Mouse (Mus musculus): ENCODE measurements around the gene Ppm1h. TPM values are rescaled to one million over a fixed set of nuclear protein-coding genes. Genes with fewer than 3 reads are reported as not detected.
"Not testable (repeated sequence)": the region's sequence is repeated elsewhere in the genome, so short reads cannot be mapped to it uniquely, and the experiment has no call there.

The Ppm1h gene
- total RNA-seq, 2 experiments from 2014 or later = 2.9 to 14.8 TPM

DNA sequence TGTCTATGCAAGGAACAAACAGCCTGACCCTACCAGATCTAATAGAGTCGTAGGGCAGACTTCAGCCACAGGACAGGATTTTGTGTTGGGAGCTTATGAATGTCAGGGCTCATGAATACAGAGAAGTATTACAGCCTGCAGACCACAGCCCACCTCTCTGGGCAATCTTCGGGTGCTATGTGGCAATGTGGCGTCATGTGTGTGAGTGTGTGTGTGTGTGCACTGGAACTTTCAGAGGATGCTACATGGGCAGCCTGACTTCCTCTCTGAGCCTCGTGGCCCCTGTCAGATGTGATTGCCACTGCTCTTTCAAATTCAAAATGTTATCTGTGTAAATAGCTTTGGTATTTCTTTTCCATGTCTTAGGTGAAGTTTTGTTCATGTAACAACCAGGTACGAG is 266.3 kb downstream of the Ppm1h start:
- no peak for ATAC-seq (replicated peaks; ENCODE audit: low FRiP score, poor library complexity, severe bottlenecking)

DNA sequence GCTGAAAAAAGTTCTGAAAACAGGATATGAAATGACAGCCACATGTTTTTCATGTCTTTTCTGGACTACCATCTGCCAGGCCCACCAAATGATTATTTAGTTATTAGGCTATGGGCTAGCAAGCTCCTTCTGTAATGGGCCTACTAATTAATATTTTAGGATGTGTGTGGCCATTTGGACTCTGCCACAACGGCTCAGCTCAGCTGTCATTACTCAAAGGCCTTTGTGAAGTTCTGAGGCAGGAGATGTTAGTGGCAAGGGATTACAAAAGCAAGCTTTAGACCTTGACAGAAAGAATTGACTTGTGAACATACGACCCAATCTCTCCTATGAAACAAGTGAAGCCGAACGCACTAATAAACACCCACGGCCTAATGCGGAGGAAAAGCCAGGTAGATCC is 272.4 kb downstream of the Ppm1h start:
- ATAC-seq (replicated peaks; ENCODE audit: low FRiP score, poor library complexity, severe bottlenecking) = no peak

DNA sequence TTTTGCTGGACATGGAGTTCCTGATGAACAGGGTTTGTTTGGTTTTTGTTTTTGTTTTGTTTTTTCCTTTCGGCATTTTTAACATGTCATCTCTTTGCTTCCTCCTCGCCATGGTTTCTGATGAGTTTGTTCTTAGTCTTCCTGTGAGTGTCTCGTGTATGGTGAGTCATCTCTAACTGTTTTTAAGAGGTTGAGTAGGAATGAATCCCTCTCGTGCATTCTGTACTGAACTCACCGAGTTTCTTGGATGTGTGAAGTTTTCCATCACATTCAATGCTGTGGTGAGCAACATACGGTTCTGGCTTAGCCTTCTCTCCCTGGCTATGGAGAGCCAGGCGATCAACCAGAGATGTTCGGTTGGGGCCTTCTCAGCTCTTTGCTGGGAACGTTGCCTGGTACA is 275.0 kb downstream of the Ppm1h start:
- ATAC-seq (replicated peaks; ENCODE audit: low FRiP score, poor library complexity, severe bottlenecking) = no peak

DNA sequence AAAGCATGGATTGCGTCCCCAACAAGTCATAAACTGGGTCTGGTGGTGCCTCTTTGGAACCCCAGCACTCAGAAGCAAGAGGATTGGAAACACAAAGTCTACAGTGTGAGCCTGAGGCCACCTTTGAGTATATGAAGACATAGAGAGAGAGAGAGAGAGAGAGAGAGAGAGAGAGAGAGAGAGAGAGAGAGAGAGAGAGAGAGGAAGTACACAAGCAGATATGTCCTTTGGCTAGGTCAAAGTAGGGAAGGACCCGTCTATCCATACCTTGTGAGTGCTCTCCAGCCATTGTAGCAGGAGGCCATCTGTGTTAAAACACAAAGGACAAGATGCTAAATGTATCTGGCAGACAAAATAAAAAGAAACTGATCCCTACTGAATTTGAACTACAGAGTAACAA is 279.4 kb downstream of the Ppm1h start:
- ATAC-seq (replicated peaks; ENCODE audit: low FRiP score, poor library complexity, severe bottlenecking) = no peak

DNA sequence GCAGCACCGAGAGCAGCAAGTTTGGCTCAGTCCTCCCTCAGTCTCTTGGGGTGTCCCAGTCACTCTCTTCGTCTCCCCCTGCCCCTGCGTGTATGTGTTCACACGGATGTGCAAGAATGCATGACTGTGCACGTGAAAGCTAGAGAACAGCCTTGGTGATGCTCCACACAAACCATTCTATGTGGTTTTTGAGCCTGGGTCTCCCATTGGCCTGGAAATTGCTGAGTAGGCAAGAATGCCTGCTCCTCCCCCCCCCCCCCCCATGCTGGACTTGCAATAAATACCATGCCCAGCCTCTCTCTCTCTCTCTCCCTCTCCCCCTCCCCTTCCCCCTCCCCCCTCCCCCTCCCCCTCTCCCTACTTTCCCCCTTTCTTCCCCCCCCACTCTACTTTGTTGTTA is 280.1 kb downstream of the Ppm1h start:
- ATAC-seq (replicated peaks; ENCODE audit: low FRiP score, poor library complexity, severe bottlenecking) = no peak

DNA sequence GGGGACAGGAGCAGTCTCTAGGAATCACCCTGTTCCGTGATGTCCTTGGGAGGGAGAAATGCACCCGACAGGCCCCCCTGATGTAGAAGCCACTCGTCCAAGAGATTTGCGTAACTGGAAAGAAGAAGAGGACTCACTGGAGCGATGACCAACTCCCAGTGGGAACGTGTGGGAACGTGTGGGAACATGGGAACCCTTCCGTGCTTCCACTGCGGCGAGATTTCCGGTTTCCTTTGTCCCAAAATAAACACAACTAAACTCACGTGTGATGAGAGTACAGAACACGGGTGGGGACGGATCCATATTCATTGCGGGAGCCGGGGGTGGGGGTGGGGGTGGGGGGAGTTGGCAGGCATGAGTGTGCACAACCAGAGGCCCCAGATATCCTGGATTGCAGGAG is 281.7 kb downstream of the Ppm1h start:
- no peak for ATAC-seq (replicated peaks; ENCODE audit: low FRiP score, poor library complexity, severe bottlenecking)

DNA sequence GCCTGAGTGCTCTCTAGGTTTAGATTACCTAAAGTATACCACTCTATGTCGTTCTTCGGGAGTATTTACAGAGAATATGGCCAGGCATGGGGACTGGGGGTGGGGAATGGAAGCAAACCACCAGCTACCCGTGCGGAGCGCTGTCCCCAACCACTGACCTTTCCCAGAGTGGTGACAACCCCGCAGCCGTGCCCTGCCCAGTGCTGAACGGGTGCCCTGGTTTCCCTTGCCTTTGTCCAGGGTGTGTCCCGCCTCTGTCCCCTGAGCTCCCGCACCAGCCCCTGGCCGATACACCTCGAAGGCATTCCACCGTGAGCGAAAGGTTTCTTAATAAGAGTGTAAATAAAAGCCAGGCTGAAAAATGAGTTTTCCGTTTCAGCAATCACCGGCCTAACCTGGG is 282.2 kb downstream of the Ppm1h start:
- ATAC-seq (replicated peaks; ENCODE audit: low FRiP score, poor library complexity, severe bottlenecking) = no peak

DNA sequence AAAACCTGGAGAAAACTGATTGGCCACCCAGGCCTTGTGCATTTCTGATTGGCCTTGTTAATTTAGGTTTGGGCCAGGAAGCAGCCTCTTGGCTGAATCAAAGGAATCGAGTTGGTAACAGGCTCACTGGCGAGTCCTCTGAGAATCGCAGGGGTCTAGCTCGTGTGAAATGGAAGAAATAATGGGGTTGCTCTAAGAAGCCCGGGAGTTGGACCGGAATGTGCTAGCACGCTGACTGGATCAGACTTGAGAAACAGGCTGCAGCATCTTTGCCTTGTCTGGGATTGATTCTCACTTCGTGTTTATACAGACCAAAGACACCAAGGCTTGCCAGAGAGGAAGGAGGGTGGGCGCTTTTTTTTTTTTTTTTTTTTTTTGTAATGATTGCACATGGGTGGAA is 282.9 kb downstream of the Ppm1h start:
- no peak for ATAC-seq (replicated peaks; ENCODE audit: low FRiP score, poor library complexity, severe bottlenecking)

DNA sequence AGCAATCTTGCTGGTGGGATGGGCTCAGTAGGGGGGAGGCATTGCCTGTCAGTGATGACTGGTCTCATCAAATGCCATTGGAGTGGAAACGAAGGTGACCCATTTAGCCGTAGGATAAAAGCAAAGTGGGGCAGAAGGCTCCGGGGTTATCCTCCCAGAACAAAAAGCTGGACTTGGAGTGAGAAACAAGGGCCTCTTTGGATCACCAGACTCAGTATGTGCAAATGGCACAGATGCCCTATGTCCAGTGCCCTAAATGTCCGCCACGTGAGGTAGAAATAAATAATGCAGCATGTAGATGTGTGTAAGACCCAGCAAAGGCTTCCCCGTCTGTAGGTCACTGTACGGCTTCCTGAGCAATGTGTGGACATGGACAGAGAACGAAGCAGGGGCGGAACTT is 284.1 kb downstream of the Ppm1h start:
- ATAC-seq (replicated peaks; ENCODE audit: low FRiP score, poor library complexity, severe bottlenecking) = no peak

DNA sequence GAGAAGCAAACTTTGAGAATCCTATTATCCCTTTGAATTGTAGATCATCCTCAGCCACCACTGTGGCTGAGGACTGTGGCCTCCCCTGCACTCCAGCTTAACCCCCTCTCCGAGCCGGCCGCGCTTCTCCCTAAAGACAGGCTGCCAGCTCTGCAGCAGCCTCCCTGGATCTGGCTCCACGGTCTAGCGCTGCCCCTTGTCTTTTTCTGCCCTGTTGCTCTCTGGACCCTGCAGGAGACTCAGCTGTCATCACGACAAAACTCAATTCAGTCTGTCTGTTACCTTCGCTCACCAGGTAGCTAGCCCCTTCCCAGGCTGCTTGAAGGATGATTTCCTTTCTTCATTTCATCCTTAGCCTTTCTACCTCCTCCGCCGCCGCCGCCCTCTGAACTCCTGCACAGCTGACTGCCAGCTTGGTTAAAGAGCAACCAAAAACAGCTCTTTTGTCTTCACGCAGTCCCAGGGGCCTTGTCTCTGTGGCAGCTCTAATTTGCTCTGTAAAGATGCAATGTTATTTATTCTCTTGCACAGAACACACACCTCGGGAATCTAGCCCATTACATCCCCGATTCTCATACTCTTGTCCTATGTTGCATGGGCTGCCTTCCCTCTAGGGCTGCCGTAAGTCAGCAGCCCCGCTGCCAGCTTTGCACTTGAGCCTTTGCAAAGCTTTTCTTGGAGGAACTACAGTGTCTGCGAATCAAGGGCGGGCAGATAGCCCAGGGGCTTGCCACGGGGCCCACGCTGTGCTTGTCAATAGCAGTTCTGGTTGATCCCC is 285.1 kb downstream of the Ppm1h start:
- ATAC-seq (replicated peaks; ENCODE audit: low FRiP score, poor library complexity, severe bottlenecking) = no peak

DNA sequence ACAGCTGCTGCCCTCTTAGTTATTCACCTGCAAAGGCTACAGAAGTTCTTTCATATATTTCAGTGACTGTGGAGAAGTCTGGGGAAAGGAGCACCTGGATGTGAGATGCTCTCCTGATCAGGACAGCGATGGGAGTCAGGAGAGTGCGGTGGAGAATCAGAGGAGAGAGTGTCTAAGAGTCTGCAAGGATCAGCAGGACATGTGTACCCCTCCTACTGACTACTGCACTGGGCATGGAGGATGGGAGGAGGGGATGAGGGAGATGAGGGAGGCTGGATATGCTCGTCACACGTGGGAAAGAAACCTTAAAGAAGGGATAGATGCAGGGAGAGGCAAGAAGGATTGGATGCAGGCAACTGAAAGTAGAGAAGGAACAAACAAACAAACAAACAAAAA is 285.7 kb downstream of the Ppm1h start:
- no peak for ATAC-seq (replicated peaks; ENCODE audit: low FRiP score, poor library complexity, severe bottlenecking)

DNA sequence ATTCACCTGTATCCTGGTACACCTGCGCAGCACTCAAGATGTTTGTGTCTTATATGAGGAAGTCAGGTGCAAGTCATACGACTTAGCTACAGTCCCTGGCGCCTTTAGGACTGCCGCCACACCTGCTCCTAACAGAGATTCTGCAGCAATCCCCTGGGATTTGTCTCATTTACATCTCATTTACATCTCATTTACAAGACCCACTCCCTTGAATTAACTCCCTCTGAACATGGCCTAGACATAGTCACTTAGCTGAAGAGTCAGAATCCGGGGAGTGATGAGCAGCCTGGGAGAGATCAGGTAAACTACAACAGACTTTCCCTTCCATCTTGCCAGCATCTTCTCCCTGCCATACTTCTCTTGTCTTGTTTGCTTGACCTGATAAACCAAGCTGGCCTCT is 287.1 kb downstream of the Ppm1h start:
- ATAC-seq (replicated peaks; ENCODE audit: low FRiP score, poor library complexity, severe bottlenecking) = not testable (repeated sequence)

DNA sequence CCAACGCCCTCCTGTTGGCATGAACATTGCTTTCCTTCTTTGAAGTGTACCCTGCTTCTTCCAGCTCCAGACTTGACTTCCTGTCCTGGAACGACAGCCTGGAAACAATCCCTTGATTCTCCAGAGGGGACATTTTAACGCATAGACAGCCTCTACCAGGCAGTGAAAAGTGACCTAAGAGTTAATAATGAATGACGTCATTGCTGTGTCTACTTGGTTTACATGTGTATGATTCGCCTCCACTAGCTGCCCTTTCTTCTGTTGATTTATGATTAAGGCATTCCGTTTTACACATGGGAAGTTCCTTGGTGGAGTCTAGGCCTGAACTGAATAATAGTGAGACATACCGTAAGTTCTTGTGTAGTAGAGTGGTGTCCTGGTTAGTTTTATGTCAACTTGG is 287.9 kb downstream of the Ppm1h start:
- ATAC-seq (replicated peaks; ENCODE audit: low FRiP score, poor library complexity, severe bottlenecking) = no peak

DNA sequence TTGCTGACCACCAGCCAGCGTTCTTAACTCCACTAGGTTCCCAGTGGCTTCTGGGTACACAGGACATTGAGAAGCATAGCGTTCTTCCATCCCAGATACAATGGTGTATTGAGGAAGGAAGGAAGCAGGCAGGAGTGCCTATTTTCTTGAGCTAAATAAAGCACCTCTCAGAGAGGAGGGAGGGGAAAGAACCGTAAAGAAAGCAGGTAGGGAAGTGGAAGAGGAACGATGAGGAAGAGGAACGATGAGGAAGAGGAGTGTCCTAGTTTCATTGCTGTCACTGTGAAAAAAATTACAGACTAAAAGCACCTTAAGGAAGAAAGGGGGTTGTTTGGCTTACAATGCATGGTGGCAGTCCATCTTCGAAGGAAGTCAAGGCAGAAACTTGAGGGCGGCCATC is 291.6 kb downstream of the Ppm1h start:
- ATAC-seq (replicated peaks; ENCODE audit: low FRiP score, poor library complexity, severe bottlenecking) = no peak

DNA sequence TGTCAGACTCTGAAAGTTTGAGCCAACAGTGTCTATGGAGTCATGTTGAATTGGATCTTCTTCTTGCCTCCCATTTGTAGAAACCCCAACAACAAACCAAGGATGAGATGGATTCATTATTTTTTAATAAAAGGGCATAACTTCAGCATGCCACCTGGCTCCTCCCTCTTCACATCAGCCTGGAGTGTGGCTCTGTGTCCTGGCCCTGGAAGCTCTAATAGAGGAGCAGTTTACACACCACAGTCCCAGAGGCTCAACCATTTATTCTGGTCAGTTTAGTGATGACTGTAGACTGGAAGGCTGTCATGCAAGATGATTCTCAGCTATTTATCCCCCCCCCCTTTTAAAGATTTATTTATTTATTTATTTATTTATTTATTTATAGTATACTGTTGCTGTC is 294.7 kb downstream of the Ppm1h start:
- no peak for ATAC-seq (replicated peaks; ENCODE audit: low FRiP score, poor library complexity, severe bottlenecking)

DNA sequence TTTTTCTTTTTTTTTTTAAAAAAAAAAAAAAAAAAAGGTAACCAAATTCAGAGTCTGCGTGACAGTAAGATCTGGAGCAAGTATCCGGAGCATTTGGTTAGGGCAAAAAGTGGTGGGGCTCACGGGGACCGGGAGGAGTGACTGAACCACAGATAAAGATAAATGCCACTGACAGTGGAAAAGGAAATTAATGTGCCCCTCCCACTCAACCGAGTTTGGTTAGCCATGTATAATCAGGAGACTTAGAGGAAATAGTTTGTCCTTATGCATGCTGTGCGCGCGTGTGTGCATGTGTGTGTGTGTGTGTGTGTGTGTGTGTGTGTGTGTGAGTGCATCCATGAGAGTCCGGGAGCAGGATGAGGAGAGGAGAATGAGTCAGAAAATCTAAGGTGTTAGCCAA is 297.5 kb downstream of the Ppm1h start:
- ATAC-seq (replicated peaks; ENCODE audit: low FRiP score, poor library complexity, severe bottlenecking) = no peak

DNA sequence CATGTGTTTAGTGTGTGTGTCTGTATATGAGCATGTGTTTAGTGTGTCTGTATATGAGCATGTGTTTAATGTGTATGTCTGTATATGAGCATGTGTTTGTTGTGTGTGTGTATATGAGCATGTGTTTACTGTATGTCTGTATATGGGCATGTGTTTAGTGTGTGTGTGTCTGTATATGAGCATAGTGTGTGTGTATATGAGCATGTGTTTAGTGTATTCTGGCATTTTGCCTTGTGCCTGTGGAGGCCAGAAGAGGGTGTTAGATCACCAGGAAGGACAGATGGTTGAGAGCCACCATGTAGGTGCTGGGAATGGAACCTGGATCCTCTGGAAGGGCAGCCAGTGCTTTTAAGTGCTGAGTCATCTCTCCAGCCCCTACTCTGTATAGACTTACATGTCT is 300.8 kb downstream of the Ppm1h start:
- ATAC-seq (replicated peaks; ENCODE audit: low FRiP score, poor library complexity, severe bottlenecking) = no peak

DNA sequence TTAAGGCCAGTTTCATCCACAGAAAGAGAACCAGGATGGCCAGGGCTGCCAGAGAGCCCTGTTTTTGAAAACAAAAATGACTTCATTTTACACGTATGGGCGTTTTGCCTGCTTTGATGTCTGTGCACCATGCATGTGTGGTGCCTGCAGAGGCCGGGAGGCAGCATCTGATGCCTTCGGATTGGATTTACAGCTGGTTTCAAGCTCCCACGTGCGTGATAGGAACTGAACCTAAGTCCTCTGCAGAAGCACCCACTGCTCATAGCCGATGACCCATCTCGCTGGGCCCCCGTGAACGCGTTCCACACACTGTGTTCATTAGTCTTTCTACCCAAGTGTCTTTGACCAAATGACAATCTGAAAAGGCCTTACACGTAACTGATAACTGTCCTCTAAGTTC is 301.6 kb downstream of the Ppm1h start:
- no peak for ATAC-seq (replicated peaks; ENCODE audit: low FRiP score, poor library complexity, severe bottlenecking)

DNA sequence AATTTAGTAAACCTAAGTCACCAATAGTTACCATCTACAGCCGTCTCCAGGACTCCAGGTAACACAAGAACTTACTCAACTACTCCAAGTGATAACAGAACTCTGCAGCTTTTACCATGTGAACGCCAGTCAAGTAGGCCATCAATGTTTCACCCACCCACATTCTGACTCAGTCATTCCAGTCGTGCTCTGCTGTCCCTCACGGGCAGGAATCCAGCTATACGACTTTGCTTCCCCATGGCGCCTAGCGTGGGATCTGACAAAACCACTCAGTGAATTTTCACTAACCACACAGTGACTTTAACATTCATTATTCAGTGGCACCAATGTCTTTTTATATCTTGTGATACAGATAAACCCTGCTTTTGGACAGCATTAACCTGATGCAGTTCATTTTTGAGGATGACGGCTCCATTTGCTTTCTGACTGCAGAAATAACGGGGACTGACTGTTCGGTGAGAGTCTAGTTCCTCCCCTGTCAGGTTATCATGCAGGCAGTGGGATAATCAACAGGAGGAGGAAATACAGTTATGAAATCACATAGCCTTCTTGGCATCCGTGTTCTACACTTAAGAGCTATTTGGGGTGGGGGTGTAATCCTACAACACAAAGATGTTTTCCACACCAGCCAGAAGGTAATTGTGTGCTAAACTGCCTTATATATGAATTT is 304.5 kb downstream of the Ppm1h start:
- no peak for ATAC-seq (replicated peaks; ENCODE audit: low FRiP score, poor library complexity, severe bottlenecking)

DNA sequence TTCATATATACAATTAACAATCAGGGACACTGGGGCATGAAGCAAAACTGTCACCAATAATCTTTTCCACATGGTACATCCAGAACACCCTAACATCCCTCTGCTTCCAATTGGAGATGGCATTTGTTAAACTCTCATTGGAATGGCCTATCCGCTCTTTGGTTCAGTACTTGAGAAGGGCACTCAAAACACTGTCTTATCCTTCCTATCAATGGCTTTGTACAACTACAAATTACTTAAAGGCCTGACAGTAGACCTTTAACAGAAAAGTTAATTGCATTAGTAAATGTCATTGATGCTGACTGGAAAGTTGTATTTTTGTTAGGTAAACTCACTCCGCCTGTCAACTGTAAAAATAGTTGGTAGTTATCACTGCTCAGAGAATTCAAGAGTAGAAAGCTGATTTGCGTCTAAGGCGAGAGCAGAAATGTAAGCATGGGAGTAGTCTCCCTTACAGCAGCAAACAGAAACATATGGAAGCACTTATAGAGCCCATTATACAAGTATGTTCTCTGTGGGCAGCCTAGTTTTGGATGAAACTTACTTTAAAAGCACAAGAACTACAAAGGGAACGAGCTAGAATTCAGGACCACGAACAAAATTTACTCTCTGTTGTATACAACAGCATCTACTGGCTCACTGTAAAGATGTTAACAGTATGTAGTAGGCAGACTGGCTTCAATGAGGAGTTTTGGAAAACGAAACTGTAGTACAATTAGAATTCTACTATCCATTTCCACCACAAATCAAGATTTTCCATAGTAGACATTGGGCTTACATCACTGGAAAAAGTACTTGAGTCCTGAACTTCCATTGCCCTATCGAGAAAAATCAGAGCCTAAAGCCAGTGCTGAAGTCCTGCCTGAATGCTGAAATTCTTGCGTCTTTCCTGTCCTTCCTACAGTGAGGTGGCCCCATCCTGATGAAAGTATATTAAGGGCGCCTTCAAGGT is 305.3 kb downstream of the Ppm1h start:
- ATAC-seq (replicated peaks; ENCODE audit: low FRiP score, poor library complexity, severe bottlenecking) = no peak
